Mouse (Mus musculus) brain, adult 2 months (tissue): Measurements from ENCODE around the gene Atp4a.

Experiments
- DNase-seq: peaks from one replicate; pipeline ENCODE4 v3.0.0; 2011; ENCODE audit warnings: low read depth, low spot score

The Atp4a gene

GRCm38 (mm10) chr7:30711942-30712341 is at the start of gene Atp4a:
Gene Atp4a, plus strand, starts transcription at chr7:30712209.
- no peak for DNase-seq

- DNase-seq: peak; percentile 98
These were observed 47.3 kb upstream of the Atp4a start, which contains the start of gene Haus5 for GRCm38 (mm10) chr7:30664529-30665200. Gene Haus5, minus strand, starts transcription at chr7:30664994.

- DNase-seq: no peak
These were observed 46.7 kb upstream of the Atp4a start for GRCm38 (mm10) chr7:30665321-30665720.

- DNase-seq: peak; percentile 13
These were observed 42.8 kb upstream of the Atp4a start for GRCm38 (mm10) chr7:30669229-30669628.

GRCm38 (mm10) chr7:30671480-30671879 is 40.5 kb upstream of the Atp4a start, which contains the start of gene Pmis2:
Gene Pmis2, minus strand, starts transcription at chr7:30671605.
- no peak for DNase-seq

GRCm38 (mm10) chr7:30678263-30678975 is 33.6 kb upstream of the Atp4a start:
- DNase-seq: peak; percentile 43

- DNase-seq: no peak
These were observed 30.1 kb upstream of the Atp4a start for GRCm38 (mm10) chr7:30681897-30682296.

- DNase-seq: no peak
These were observed 28.6 kb upstream of the Atp4a start for GRCm38 (mm10) chr7:30683425-30683824.

GRCm38 (mm10) chr7:30688325-30688724 is 23.7 kb upstream of the Atp4a start:
- DNase-seq: peak; percentile 20

- no peak for DNase-seq
These were observed 13.9 kb upstream of the Atp4a start for GRCm38 (mm10) chr7:30698101-30698500.

GRCm38 (mm10) chr7:30698589-30698988 is 13.4 kb upstream of the Atp4a start, which contains the start of gene 2200002J24Rik:
Gene 2200002J24Rik, plus strand, starts transcription at chr7:30698926.
- DNase-seq: no peak

- DNase-seq: no peak
These were observed 5.7 kb upstream of the Atp4a start for GRCm38 (mm10) chr7:30706214-30706882.

GRCm38 (mm10) chr7:30707441-30707840 is 4.6 kb upstream of the Atp4a start:
- DNase-seq: no peak

- DNase-seq: peak; percentile 81
These were observed 5.2 kb downstream of the Atp4a start for GRCm38 (mm10) chr7:30717006-30717715.

- DNase-seq: no peak
These were observed 5.7 kb downstream of the Atp4a start for GRCm38 (mm10) chr7:30717716-30718046.

- no peak for DNase-seq
These were observed 7.7 kb downstream of the Atp4a start for GRCm38 (mm10) chr7:30719669-30720068.

- DNase-seq: peak; percentile 56
These were observed 9.3 kb downstream of the Atp4a start for GRCm38 (mm10) chr7:30721286-30721685.

GRCm38 (mm10) chr7:30723274-30723953 is 11.4 kb downstream of the Atp4a start:
- DNase-seq: no peak

GRCm38 (mm10) chr7:30728214-30728613 is 16.2 kb downstream of the Atp4a start:
- DNase-seq: no peak

GRCm38 (mm10) chr7:30728739-30729395 is 16.9 kb downstream of the Atp4a start:
- peak; percentile 25 for DNase-seq
